Mouse (Mus musculus) small intestine, adult 2 months (tissue): ENCODE measurements around the gene Lysmd3.

ENCODE experiments used
- CTCF ChIP-seq: fragments of 200-500 bp; IDR thresholded peaks from 2 replicates; pipeline ENCODE4 v1.5.1; 2012; ENCODE audit warnings: low read depth, mild to moderate bottlenecking, control low read depth, inconsistent platforms, low read length, moderate library complexity, mixed read lengths; ENCODE audit not compliant: insufficient replicate concordance, insufficient read length; ENCODE audit errors: extremely low read depth
- POLR2A ChIP-seq: fragments of 200-500 bp; IDR thresholded peaks from 2 replicates; pipeline ENCODE4 v1.6.1; 2012; ENCODE audit warnings: low read depth, mild to moderate bottlenecking, control low read depth, inconsistent platforms, low read length, moderate library complexity

DNA sequence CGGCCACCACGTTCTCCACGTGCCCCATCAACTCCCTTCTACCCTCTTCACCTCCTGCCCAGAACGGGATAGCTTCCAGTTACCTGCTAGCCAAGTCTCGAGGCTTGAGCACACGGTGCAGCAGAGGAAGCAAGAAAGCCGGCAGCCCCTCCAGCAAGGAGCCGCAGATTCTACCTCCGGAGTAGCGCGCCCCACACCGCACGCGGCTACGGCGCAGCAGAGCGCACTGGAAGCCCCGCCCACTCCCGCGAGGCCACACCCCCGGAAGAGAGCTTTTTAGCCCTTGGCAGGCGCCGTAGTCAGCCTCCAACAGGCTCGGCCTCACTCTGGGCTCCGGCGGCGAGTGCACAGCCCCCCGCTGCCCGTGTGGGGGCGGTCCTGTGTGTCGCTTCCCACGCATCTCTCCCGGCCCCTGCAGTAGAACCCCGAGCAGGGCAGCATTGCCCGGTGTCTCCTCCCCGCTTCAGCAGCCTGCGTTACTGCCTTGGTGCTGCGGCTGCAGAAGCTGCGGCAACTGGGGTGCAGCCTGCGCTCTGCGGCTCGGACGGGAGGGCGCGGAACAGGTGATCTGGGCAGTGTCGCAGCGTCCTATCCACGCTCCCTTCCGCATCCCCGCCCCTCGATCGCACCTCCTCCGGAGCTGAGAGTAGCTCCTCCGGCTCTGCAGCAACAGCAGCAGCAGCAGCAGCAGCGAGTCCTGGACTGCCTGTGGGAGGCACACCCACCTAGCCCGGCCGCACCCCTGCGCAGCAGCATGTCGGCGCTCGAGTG lies 53.5 kb downstream of the Lysmd3 start, which contains the start of the genes Polr3g and Mblac2:
- TF ChIP-seq POLR2A (peak; percentile 22; the same call in 1 of the 2 replicates), CTCF (no peak)
